Mouse (Mus musculus) forebrain, embryonic 13.5 days (tissue): ENCODE data around the gene Ephb2. TPM values are rescaled to one million over a fixed set of nuclear protein-coding genes. Genes with fewer than 3 reads are reported as not detected.

Experiments
- ATAC-seq: fragments of 200-750 bp; cut with Nextera tagmentation; 2 replicates; pipeline ENCODE4 v1.8.0; 2017
- H3K27ac ChIP-seq: fragments of 300-500 bp; sonication (generic); 2 replicates; pipeline ENCODE4 v1.5.1; 2015; ENCODE audit warnings: inconsistent platforms, mild to moderate bottlenecking, moderate library complexity
- H3K27me3 ChIP-seq: fragments of 300-500 bp; sonication (generic); 2 replicates; pipeline ENCODE4 v1.6.1; 2015; ENCODE audit warnings: mild to moderate bottlenecking, inconsistent platforms
- H3K36me3 ChIP-seq: fragments of 300-500 bp; sonication (generic); 2 replicates; pipeline ENCODE4 v1.6.1; 2015; ENCODE audit warnings: mild to moderate bottlenecking, inconsistent platforms; ENCODE audit not compliant: poor library complexity, severe bottlenecking
- H3K4me1 ChIP-seq: fragments of 300-500 bp; sonication (generic); 2 replicates; pipeline ENCODE4 v1.6.1; 2015; ENCODE audit warnings: inconsistent platforms
- H3K4me2 ChIP-seq: fragments of 300-500 bp; sonication (generic); 2 replicates; pipeline ENCODE4 v1.6.1; 2015; ENCODE audit warnings: inconsistent platforms, mild to moderate bottlenecking, moderate library complexity
- H3K4me3 ChIP-seq: fragments of 300-500 bp; sonication (generic); 2 replicates; pipeline ENCODE4 v1.5.1; 2015; ENCODE audit warnings: mild to moderate bottlenecking, inconsistent platforms
- H3K9ac ChIP-seq: fragments of 300-500 bp; sonication (generic); 2 replicates; pipeline ENCODE4 v1.6.1; 2015; ENCODE audit warnings: mild to moderate bottlenecking, inconsistent platforms
- H3K9me3 ChIP-seq: fragments of 300-500 bp; sonication (generic); replicated peaks from 2 replicates; pipeline ENCODE4 v1.6.1; 2016; ENCODE audit warnings: inconsistent platforms
- WGBS: fragments of 180-500 bp; shearing (Covaris S2); methylation state at CpG from one replicate; pipeline ENCODE4 v1.1.7; 2015; 5-methylcytosine and 5-hydroxymethylcytosine counted together
- polyA plus RNA-seq: library from polyadenylated mRNA; unstranded; fragments of >200 nt; fragmentation: Nextera tagmentation; extraction: Ambion mirVana; gene quantifications from 2 replicates; pipeline ENCODE4 v1.2.1, GENCODE M21; 2015

Ephb2 gene
- polyA plus RNA-seq, 1 experiment from 2014 or later: 10.7 TPM

- no peak for ATAC-seq
- peaks cover 36% of the 10 kb centered on the region for H3K4me1 ChIP-seq
- H3K9ac ChIP-seq: no peak overlapping the region
- no peaks in the 10 kb centered on the region for H3K36me3 ChIP-seq
- H3K4me2 ChIP-seq: no peak overlapping the region
- H3K9me3 ChIP-seq: no peaks in the 10 kb centered on the region
- 92% methylated on average over 7 of the region's 7 CpGs for WGBS
- H3K27ac ChIP-seq: no peak overlapping the region
- peaks cover 3% of the 10 kb centered on the region; the same call in 1 of the 2 replicates for H3K27me3 ChIP-seq
- H3K4me3 ChIP-seq: no peak overlapping the region
Observed at GRCm38 (mm10) chr4:136860022-136860421, 24.2 kb upstream of the Ephb2 start.

DNA sequence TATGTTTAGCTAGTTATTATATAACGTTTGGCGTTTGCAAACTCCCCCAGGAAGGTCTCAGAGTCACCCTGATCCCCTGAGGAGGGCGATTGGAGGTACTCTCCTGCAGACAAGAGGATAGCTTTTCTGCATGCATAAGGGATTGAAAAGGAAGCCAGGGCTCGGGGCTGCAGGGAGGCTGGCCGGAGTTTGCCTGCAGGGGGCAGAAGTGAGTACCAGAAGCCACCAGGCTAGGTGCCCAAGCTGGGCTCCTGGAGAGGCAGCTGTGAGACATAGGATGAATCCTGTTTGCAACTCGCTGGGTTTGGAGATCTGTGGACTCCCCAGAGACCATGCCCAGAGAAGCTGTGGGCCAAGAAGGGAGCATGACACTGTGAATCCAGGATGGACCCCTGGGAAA is 19.3 kb upstream of the Ephb2 start:
- H3K9ac ChIP-seq: no peak overlapping the region
- no peak overlapping the region for H3K4me2 ChIP-seq
- H3K27me3 ChIP-seq: no peaks in the 10 kb centered on the region
- H3K36me3 ChIP-seq: no peaks in the 10 kb centered on the region
- ATAC-seq: no peak
- WGBS: 24% methylated on average over 6 of the region's 6 CpGs
- H3K4me3 ChIP-seq: no peak overlapping the region
- no peak overlapping the region for H3K27ac ChIP-seq
- H3K4me1 ChIP-seq: no peaks in the 10 kb centered on the region
- H3K9me3 ChIP-seq: no peaks in the 10 kb centered on the region

DNA sequence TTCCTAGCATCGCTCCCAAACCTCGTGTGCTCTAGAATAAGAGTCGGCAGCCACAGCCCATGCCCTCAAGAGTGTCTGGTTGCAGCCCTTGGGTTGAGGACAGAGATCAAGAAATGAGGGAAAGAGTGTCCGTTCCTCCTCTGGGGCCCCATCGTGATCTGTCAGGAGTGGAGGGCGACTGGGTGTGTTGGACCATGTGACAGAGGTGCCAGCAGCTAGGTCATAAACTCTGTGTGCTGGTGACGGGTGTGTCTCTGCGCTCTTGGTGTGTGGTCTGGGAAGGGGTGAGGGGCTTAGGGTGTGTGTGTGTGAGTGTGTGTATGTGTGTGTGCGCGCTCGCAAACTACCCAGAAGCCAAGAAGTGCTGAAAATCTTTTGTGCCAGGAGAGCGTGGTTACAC is 17.2 kb upstream of the Ephb2 start:
- 87% methylated on average over 12 of the region's 12 CpGs for WGBS
- ATAC-seq: no peak
- Histone ChIP-seq H3K4me2 (no peak overlapping the region), H3K4me1 (0 out of 2 replicates have a peak, but pooled peaks cover 4% of the 10 kb centered on the region), H3K9ac (no peak overlapping the region), H3K4me3 (no peak overlapping the region), H3K27ac (no peak overlapping the region), H3K36me3 (no peaks in the 10 kb centered on the region), H3K27me3 (peaks cover 2% of the 10 kb centered on the region; the same call in 1 of the 2 replicates), H3K9me3 (no peaks in the 10 kb centered on the region)

DNA sequence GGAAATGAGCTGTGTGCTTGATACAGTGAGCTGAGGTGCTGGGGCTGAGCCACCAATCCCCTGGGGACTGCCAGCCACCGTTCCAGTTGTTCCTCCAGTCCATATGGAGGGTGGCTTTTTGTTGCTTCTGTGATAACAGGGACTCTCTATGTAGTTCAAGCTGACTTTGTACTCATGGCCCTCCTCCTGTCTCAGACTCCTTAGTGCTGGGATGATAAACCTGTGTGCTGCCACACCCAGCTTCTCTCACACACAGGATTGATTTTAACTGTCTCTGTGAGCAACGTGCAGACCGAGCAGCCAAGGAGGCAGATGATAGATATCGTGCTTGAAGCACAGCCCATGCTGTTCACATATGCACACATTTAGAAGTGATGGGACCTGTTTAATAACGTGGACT is 16.3 kb upstream of the Ephb2 start:
- Histone ChIP-seq H3K9me3 (no peaks in the 10 kb centered on the region), H3K36me3 (no peaks in the 10 kb centered on the region), H3K4me2 (no peak overlapping the region), H3K4me3 (no peak overlapping the region), H3K4me1 (0 out of 2 replicates have a peak, but pooled peaks cover 8% of the 10 kb centered on the region), H3K27ac (no peak overlapping the region), H3K27me3 (peaks cover 5% of the 10 kb centered on the region; the same call in 1 of the 2 replicates), H3K9ac (no peak overlapping the region)
- WGBS: 77% methylated on average over 5 of the region's 5 CpGs
- no peak for ATAC-seq

- ATAC-seq: no peak
- WGBS: 85% methylated on average over 4 of the region's 4 CpGs
Observed at GRCm38 (mm10) chr4:136848565-136848964, 12.8 kb upstream of the Ephb2 start.

GRCm38 (mm10) chr4:136847166-136847565 is 11.4 kb upstream of the Ephb2 start:
- Histone ChIP-seq H3K27me3 (peaks cover 5% of the 10 kb centered on the region; the same call in 1 of the 2 replicates), H3K4me2 (no peak overlapping the region), H3K36me3 (no peaks in the 10 kb centered on the region), H3K9me3 (no peaks in the 10 kb centered on the region), H3K27ac (no peak overlapping the region), H3K4me3 (no peak overlapping the region), H3K4me1 (peaks cover 17% of the 10 kb centered on the region), H3K9ac (no peak overlapping the region)
- WGBS: 64% methylated on average over 6 of the region's 6 CpGs
- no peak for ATAC-seq

More at GRCm38 (mm10) chr4:136848565-136848964, 12.8 kb upstream of the Ephb2 start:
- Histone ChIP-seq H3K9ac (no peak overlapping the region), H3K4me2 (no peak overlapping the region), H3K9me3 (no peaks in the 10 kb centered on the region), H3K27ac (no peak overlapping the region), H3K4me1 (peaks cover 17% of the 10 kb centered on the region), H3K27me3 (peaks cover 5% of the 10 kb centered on the region; the same call in 1 of the 2 replicates), H3K4me3 (no peak overlapping the region), H3K36me3 (no peaks in the 10 kb centered on the region)

- H3K27me3 ChIP-seq: peaks cover under 1% of the 10 kb centered on the region; the same call in 1 of the 2 replicates
- no peak overlapping the region for H3K4me2 ChIP-seq
- 88% methylated on average over 10 of the region's 10 CpGs for WGBS
- H3K36me3 ChIP-seq: no peaks in the 10 kb centered on the region
- H3K9me3 ChIP-seq: no peaks in the 10 kb centered on the region
- no peak overlapping the region for H3K4me3 ChIP-seq
- no peak overlapping the region for H3K27ac ChIP-seq
- peaks cover 35% of the 10 kb centered on the region for H3K4me1 ChIP-seq
- no peak for ATAC-seq
- H3K9ac ChIP-seq: no peak overlapping the region
Observed at GRCm38 (mm10) chr4:136842802-136843201, 7.0 kb upstream of the Ephb2 start.

DNA sequence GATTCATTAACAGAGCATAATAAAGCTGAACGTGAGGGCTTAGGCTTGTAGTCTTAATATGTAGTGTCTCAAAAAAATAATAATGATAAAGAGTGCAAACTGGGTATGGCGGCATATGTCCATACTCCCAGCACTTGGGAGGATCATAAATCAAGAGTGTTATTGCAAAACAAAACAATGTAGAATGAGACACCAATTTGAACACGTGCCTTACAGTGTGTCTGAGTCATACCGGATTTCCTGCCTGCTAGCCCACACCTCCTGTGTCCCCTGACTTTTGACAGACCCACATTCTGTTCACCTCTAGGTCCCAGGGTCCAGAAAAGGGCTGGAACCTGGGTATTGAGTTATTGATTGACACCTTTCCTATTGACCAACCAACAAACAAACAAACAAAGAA is 6.2 kb upstream of the Ephb2 start:
- no peak overlapping the region for H3K4me2 ChIP-seq
- WGBS: 92% methylated on average over 4 of the region's 4 CpGs
- peaks cover 41% of the 10 kb centered on the region for H3K4me1 ChIP-seq
- H3K27me3 ChIP-seq: no peaks in the 10 kb centered on the region
- no peak overlapping the region for H3K9ac ChIP-seq
- no peak overlapping the region for H3K27ac ChIP-seq
- no peaks in the 10 kb centered on the region for H3K36me3 ChIP-seq
- no peak overlapping the region for H3K4me3 ChIP-seq
- H3K9me3 ChIP-seq: no peaks in the 10 kb centered on the region
- no peak for ATAC-seq

- 1% methylated on average over 5 of the region's 5 CpGs for WGBS
- no peaks in the 10 kb centered on the region for H3K36me3 ChIP-seq
- no peak overlapping the region for H3K9ac ChIP-seq
- no peaks in the 10 kb centered on the region for H3K9me3 ChIP-seq
- no peaks in the 10 kb centered on the region for H3K27me3 ChIP-seq
- peak; percentile 45 for ATAC-seq
- no peak overlapping the region; the same call in 1 of the 2 replicates for H3K27ac ChIP-seq
- no peak overlapping the region for H3K4me2 ChIP-seq
- H3K4me3 ChIP-seq: no peak overlapping the region
- peaks cover 48% of the 10 kb centered on the region for H3K4me1 ChIP-seq
Observed at GRCm38 (mm10) chr4:136841056-136841455, 5.3 kb upstream of the Ephb2 start.

GRCm38 (mm10) chr4:136838462-136838861 is 2.7 kb upstream of the Ephb2 start:
- WGBS: 32% methylated on average over 9 of the region's 9 CpGs
- Histone ChIP-seq H3K9me3 (no peaks in the 10 kb centered on the region), H3K9ac (no peak overlapping the region), H3K4me1 (peaks cover 54% of the 10 kb centered on the region), H3K27me3 (no peaks in the 10 kb centered on the region), H3K27ac (no peak overlapping the region), H3K4me2 (no peak overlapping the region), H3K36me3 (no peaks in the 10 kb centered on the region), H3K4me3 (no peak overlapping the region)
- ATAC-seq: no peak

DNA sequence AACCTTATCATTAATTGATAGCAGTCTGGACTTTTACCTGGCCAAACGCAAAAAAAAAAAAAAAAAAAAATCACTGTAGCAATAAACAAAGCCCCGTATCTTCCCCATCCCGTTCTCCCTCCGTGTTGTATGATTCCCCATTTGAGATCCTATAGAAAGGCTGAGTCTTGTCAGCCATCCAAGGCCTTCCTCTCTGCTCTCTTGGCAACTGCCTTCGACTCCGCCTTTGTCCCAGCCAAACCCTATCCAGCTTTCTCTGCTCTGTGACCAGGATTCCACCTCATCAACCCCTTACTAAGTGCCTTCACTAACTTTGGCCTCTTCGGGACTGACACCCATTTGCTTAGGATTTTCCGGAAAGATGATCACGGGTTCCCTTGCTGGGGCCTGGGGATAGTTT is 2.2 kb upstream of the Ephb2 start:
- WGBS: 57% methylated on average over 9 of the region's 9 CpGs
- Histone ChIP-seq H3K9me3 (no peaks in the 10 kb centered on the region), H3K9ac (no peak overlapping the region), H3K36me3 (no peaks in the 10 kb centered on the region), H3K27ac (no peak overlapping the region), H3K4me2 (no peak overlapping the region), H3K4me3 (no peak overlapping the region), H3K27me3 (no peaks in the 10 kb centered on the region), H3K4me1 (peaks cover 58% of the 10 kb centered on the region)
- no peak for ATAC-seq

- H3K9ac ChIP-seq: peak overlapping the region; percentile 97
- no peaks in the 10 kb centered on the region for H3K36me3 ChIP-seq
- H3K27me3 ChIP-seq: no peaks in the 10 kb centered on the region
- H3K4me3 ChIP-seq: peak overlapping the region; percentile 74
- H3K27ac ChIP-seq: peak overlapping the region; percentile 100
- H3K9me3 ChIP-seq: no peaks in the 10 kb centered on the region
- peaks cover 74% of the 10 kb centered on the region for H3K4me1 ChIP-seq
- H3K4me2 ChIP-seq: peak overlapping the region; percentile 94
- ATAC-seq: peak; percentile 79
- under 1% methylated on average over 25 of the region's 27 CpGs for WGBS
Observed at GRCm38 (mm10) chr4:136836387-136836931, 671 bp upstream of the Ephb2 start.
